Mouse (Mus musculus): ENCODE data around the gene Dtl.

- TF ChIP-seq CTCF (IDR thresholded peaks at IDR 0.05; ENCODE audit: low read depth, low read length) (no peak), POLR2A (IDR thresholded peaks at IDR 0.05; ENCODE audit: insufficient read depth, low read length) (no peak), EP300 (IDR thresholded peaks at IDR 0.05; ENCODE audit: insufficient read depth, low read depth, low read length) (no peak)
Measured at GRCm38 (mm10) chr1:191519329-191520066, 55.8 kb downstream of the Dtl start.
